Mouse (Mus musculus) MEL (cell line): Measurements from ENCODE around the gene Lefty1. TPM values are rescaled to one million over a fixed set of nuclear protein-coding genes. Genes with fewer than 3 reads are reported as not detected.

Experiments used
- DNase-seq: peaks from one replicate; pipeline ENCODE4 v3.0.0; 2011; ENCODE audit warnings: low read depth, low spot score
- H3K27ac ChIP-seq: 2 replicates; pipeline ENCODE4 v1.5.1; 2012; ENCODE audit warnings: low read depth, mild to moderate bottlenecking, control low read depth, low read length, moderate library complexity; ENCODE audit not compliant: control insufficient read depth
- H3K27me3 ChIP-seq, 2 experiments: fragments of 150-350 bp in 1 of 2; sonication (generic) in 1 of 2; 2 replicates each; pipeline ENCODE4 v1.6.1; 2012; ENCODE audit warnings: low read length in 2 of 2, mild to moderate bottlenecking in 2 of 2, improper control_type of control experiment in 1 of 2, moderate library complexity in 1 of 2; ENCODE audit not compliant: insufficient read depth in 2 of 2, control insufficient read depth in 1 of 2
- H3K36me3 ChIP-seq, 2 experiments: 2 replicates each; pipeline ENCODE4 v1.6.1; 2012 to 2014; ENCODE audit warnings: low read length in 2 of 2, improper control_type of control experiment in 1 of 2, inconsistent platforms in 1 of 2, mild to moderate bottlenecking in 1 of 2; ENCODE audit not compliant: insufficient read depth in 2 of 2, control insufficient read depth in 1 of 2
- H3K4me1 ChIP-seq, 2 experiments: fragments of 150-350 bp in 1 of 2; sonication (generic) in 1 of 2; 2 replicates each; pipeline ENCODE4 v1.6.1; 2012; ENCODE audit warnings: low read length in 2 of 2, improper control_type of control experiment in 1 of 2, mild to moderate bottlenecking in 1 of 2; ENCODE audit not compliant: insufficient read depth in 2 of 2, control insufficient read depth in 1 of 2
- H3K4me3 ChIP-seq, 2 experiments: fragments of 150-350 bp in 1 of 2; sonication (generic) in 1 of 2; 2 replicates each; pipeline ENCODE4 v1.5.1; 2012; ENCODE audit warnings: low read depth in 2 of 2, low read length in 2 of 2, mild to moderate bottlenecking in 2 of 2, moderate library complexity in 2 of 2, control low read depth in 1 of 2, improper control_type of control experiment in 1 of 2; ENCODE audit not compliant: control insufficient read depth in 1 of 2, insufficient read depth in 1 of 2
- H3K79me2 ChIP-seq: 2 replicates; pipeline ENCODE4 v1.6.1; 2012; ENCODE audit warnings: mild to moderate bottlenecking, low read length, moderate library complexity; ENCODE audit not compliant: control insufficient read depth, poor library complexity, insufficient read depth
- H3K9ac ChIP-seq: 2 replicates; pipeline ENCODE4 v1.6.1; 2012; ENCODE audit warnings: low read depth, mild to moderate bottlenecking, control low read depth, low read length, moderate library complexity; ENCODE audit not compliant: control insufficient read depth, poor library complexity, severe bottlenecking
- H3K9me3 ChIP-seq: fragments of 150-350 bp; sonication (generic); replicated peaks from 2 replicates; pipeline ENCODE4 v1.6.1; 2012; ENCODE audit warnings: mild to moderate bottlenecking, low read length, improper control_type of control experiment, moderate library complexity; ENCODE audit not compliant: insufficient read depth
- BHLHE40 ChIP-seq: IDR thresholded peaks from 2 replicates; pipeline ENCODE4 v1.6.1; 2012; ENCODE audit warnings: low read depth, mild to moderate bottlenecking, inconsistent platforms, low read length, improper control_type of control experiment, borderline replicate concordance
- CHD1 ChIP-seq: IDR thresholded peaks from 2 replicates; pipeline ENCODE4 v1.6.1; 2012; ENCODE audit warnings: low read depth, mild to moderate bottlenecking, inconsistent platforms, low read length, improper control_type of control experiment
- CHD2 ChIP-seq: IDR thresholded peaks from 2 replicates; pipeline ENCODE4 v1.6.1; 2011; ENCODE audit warnings: low read length, improper control_type of control experiment
- CTCF ChIP-seq, 3 experiments: IDR thresholded peaks in 2 of 3; conservative IDR thresholded peaks in 1 of 3; 2 replicates each; pipeline ENCODE4 v1.5.1; 2011 to 2012; ENCODE audit warnings: low read length in 3 of 3, low read depth in 2 of 3, mild to moderate bottlenecking in 2 of 3, improper control_type of control experiment in 1 of 3, inconsistent platforms in 1 of 3, mixed read lengths in 1 of 3, moderate library complexity in 1 of 3; ENCODE audit not compliant: control insufficient read depth in 1 of 3, insufficient read depth in 1 of 3, poor library complexity in 1 of 3, severe bottlenecking in 1 of 3
- E2F4 ChIP-seq: IDR thresholded peaks from 2 replicates; pipeline ENCODE4 v1.6.1; 2011; ENCODE audit warnings: low read depth, low read length, improper control_type of control experiment, borderline replicate concordance
- ELF1 ChIP-seq: IDR thresholded peaks from 2 replicates; pipeline ENCODE4 v1.6.1; 2014; ENCODE audit warnings: low read depth, mild to moderate bottlenecking, inconsistent platforms, low read length, improper control_type of control experiment, moderate library complexity
- EP300 ChIP-seq, 2 experiments: IDR thresholded peaks; 2 replicates each; pipeline ENCODE4 v1.6.1; 2011; ENCODE audit warnings: improper control_type of control experiment in 2 of 2, low read length in 2 of 2, low read depth in 1 of 2, mild to moderate bottlenecking in 1 of 2
- ETS1 ChIP-seq: IDR thresholded peaks from 2 replicates; pipeline ENCODE4 v1.6.1; 2012; ENCODE audit warnings: low read depth, mild to moderate bottlenecking, inconsistent platforms, low read length, improper control_type of control experiment, moderate library complexity
- GATA1 ChIP-seq: IDR thresholded peaks from 2 replicates; pipeline ENCODE4 v1.6.1; 2011; ENCODE audit warnings: low read depth, low read length, improper control_type of control experiment
- HCFC1 ChIP-seq: IDR thresholded peaks from 2 replicates; pipeline ENCODE4 v1.6.1; 2012; ENCODE audit warnings: low read depth, mild to moderate bottlenecking, inconsistent platforms, low read length, improper control_type of control experiment, moderate library complexity
- JUND ChIP-seq: IDR thresholded peaks from 2 replicates; pipeline ENCODE4 v1.6.1; 2011; ENCODE audit warnings: low read depth, mild to moderate bottlenecking, improper control_type of control experiment, low read length
- MAFK ChIP-seq: IDR thresholded peaks from 2 replicates; pipeline ENCODE4 v1.6.1; 2011; ENCODE audit warnings: low read depth, mild to moderate bottlenecking, low read length, improper control_type of control experiment, borderline replicate concordance
- MAX ChIP-seq: IDR thresholded peaks from 2 replicates; pipeline ENCODE4 v1.6.1; 2011; ENCODE audit warnings: low read length, improper control_type of control experiment
- MAZ ChIP-seq: IDR thresholded peaks from 2 replicates; pipeline ENCODE4 v1.6.1; 2012; ENCODE audit warnings: low read depth, mild to moderate bottlenecking, inconsistent platforms, low read length, improper control_type of control experiment
- MEF2A ChIP-seq: IDR thresholded peaks from 2 replicates; pipeline ENCODE4 v1.6.1; 2014; ENCODE audit warnings: low read depth, mild to moderate bottlenecking, inconsistent platforms, low read length, improper control_type of control experiment; ENCODE audit not compliant: poor library complexity, insufficient replicate concordance, severe bottlenecking; ENCODE audit errors: extremely low read depth
- MXI1 ChIP-seq: IDR thresholded peaks from 2 replicates; pipeline ENCODE4 v1.6.1; 2011; ENCODE audit warnings: mild to moderate bottlenecking, low read depth, low read length, improper control_type of control experiment
- MYB ChIP-seq: IDR thresholded peaks from 2 replicates; pipeline ENCODE4 v1.6.1; 2011; ENCODE audit warnings: mild to moderate bottlenecking, low read depth, low read length, improper control_type of control experiment
- MYC ChIP-seq: IDR thresholded peaks from 2 replicates; pipeline ENCODE4 v1.6.1; 2011; ENCODE audit warnings: low read depth, mild to moderate bottlenecking, low read length, improper control_type of control experiment, moderate library complexity
- NELFE ChIP-seq: IDR thresholded peaks from 2 replicates; pipeline ENCODE4 v1.6.1; 2011; ENCODE audit warnings: low read depth, low read length, improper control_type of control experiment
- NRF1 ChIP-seq: IDR thresholded peaks from 2 replicates; pipeline ENCODE4 v1.6.1; 2014; ENCODE audit warnings: low read depth, mild to moderate bottlenecking, inconsistent platforms, low read length, improper control_type of control experiment, moderate library complexity; ENCODE audit not compliant: poor library complexity, insufficient read depth, severe bottlenecking
- POLR2A ChIP-seq, 2 experiments: IDR thresholded peaks; 2 replicates each; pipeline ENCODE4 v1.6.1; 2011 to 2012; ENCODE audit warnings: low read length in 2 of 2, mild to moderate bottlenecking in 2 of 2, control low read depth in 1 of 2, improper control_type of control experiment in 1 of 2, low read depth in 1 of 2, moderate library complexity in 1 of 2; ENCODE audit not compliant: control insufficient read depth in 1 of 2, insufficient read depth in 1 of 2, poor library complexity in 1 of 2
- POLR2AphosphoS2 ChIP-seq: IDR thresholded peaks from 2 replicates; pipeline ENCODE4 v1.6.1; 2011; ENCODE audit warnings: low read length, improper control_type of control experiment
- POLR2AphosphoS5 ChIP-seq: IDR thresholded peaks from 2 replicates; pipeline ENCODE4 v1.6.1; 2012; ENCODE audit warnings: low read depth, borderline replicate concordance, mild to moderate bottlenecking, inconsistent platforms, low read length, moderate library complexity, mixed read lengths
- RAD21 ChIP-seq: IDR thresholded peaks from 2 replicates; pipeline ENCODE4 v1.6.1; 2011; ENCODE audit warnings: mild to moderate bottlenecking, low read depth, low read length, improper control_type of control experiment
- RCOR1 ChIP-seq: IDR thresholded peaks from 2 replicates; pipeline ENCODE4 v1.6.1; 2012; ENCODE audit warnings: low read depth, mild to moderate bottlenecking, inconsistent platforms, low read length, improper control_type of control experiment
- SIN3A ChIP-seq: IDR thresholded peaks from 2 replicates; pipeline ENCODE4 v1.6.1; 2012; ENCODE audit warnings: low read length, improper control_type of control experiment, inconsistent platforms
- SMC3 ChIP-seq: IDR thresholded peaks from 2 replicates; pipeline ENCODE4 v1.6.1; 2011; ENCODE audit warnings: low read depth, low read length, improper control_type of control experiment
- TAL1 ChIP-seq: IDR thresholded peaks from 2 replicates; pipeline ENCODE4 v1.6.1; 2012; ENCODE audit warnings: mild to moderate bottlenecking, inconsistent platforms, low read length, moderate library complexity, mixed read lengths
- TBP ChIP-seq: IDR thresholded peaks from 2 replicates; pipeline ENCODE4 v1.8.0; 2011; ENCODE audit warnings: low read depth, low read length, improper control_type of control experiment
- TCF12 ChIP-seq: IDR thresholded peaks from 2 replicates; pipeline ENCODE4 v1.6.1; 2014; ENCODE audit warnings: low read depth, mild to moderate bottlenecking, inconsistent platforms, low read length, improper control_type of control experiment, moderate library complexity
- UBTF ChIP-seq: IDR thresholded peaks from 2 replicates; pipeline ENCODE4 v1.6.1; 2012; ENCODE audit warnings: low read depth, mild to moderate bottlenecking, inconsistent platforms, low read length, improper control_type of control experiment, moderate library complexity, borderline replicate concordance; ENCODE audit not compliant: insufficient read depth
- USF1 ChIP-seq: IDR thresholded peaks from 2 replicates; pipeline ENCODE4 v1.6.1; 2014; ENCODE audit warnings: low read depth, mild to moderate bottlenecking, inconsistent platforms, low read length, improper control_type of control experiment, moderate library complexity
- USF2 ChIP-seq, 2 experiments: IDR thresholded peaks; 2 replicates each; pipeline ENCODE4 v1.6.1; 2011 to 2012; ENCODE audit warnings: improper control_type of control experiment in 2 of 2, low read length in 2 of 2, borderline replicate concordance in 1 of 2, inconsistent platforms in 1 of 2, low read depth in 1 of 2, mild to moderate bottlenecking in 1 of 2; ENCODE audit not compliant: insufficient read depth in 1 of 2
- ZC3H11A ChIP-seq: IDR thresholded peaks from 2 replicates; pipeline ENCODE4 v1.6.1; 2012; ENCODE audit warnings: low read depth, mild to moderate bottlenecking, inconsistent platforms, low read length, improper control_type of control experiment
- ZMIZ1 ChIP-seq: IDR thresholded peaks from 2 replicates; pipeline ENCODE4 v1.6.1; 2012; ENCODE audit warnings: low read depth, mild to moderate bottlenecking, inconsistent platforms, low read length, improper control_type of control experiment, moderate library complexity
- ZNF384 ChIP-seq: IDR thresholded peaks from 2 replicates; pipeline ENCODE4 v1.6.1; 2012; ENCODE audit warnings: low read depth, mild to moderate bottlenecking, inconsistent platforms, low read length, improper control_type of control experiment
- polyA plus RNA-seq, 2 experiments: library from polyadenylated mRNA; stranded (reverse) in 1 of 2; unstranded in 1 of 2; fragments of >175 nt in 1 of 2; fragments of >200 nt in 1 of 2; gene quantifications; 2 replicates each; pipeline versions ENCODE4 v1.2.1 to v1.2.4; 2012; ENCODE audit warnings: low replicate concordance in 2 of 2, low read depth in 1 of 2; ENCODE audit not compliant: insufficient read length in 2 of 2, insufficient read depth in 1 of 2, missing spikeins in 1 of 2
- total RNA-seq: library from RNA; depleted of rRNA; stranded (reverse); fragments of 300-350 nt; gene quantifications from 2 replicates; pipeline ENCODE4 v1.2.3, GENCODE M21; 2012

Lefty1 gene
- total and polyA plus RNA-seq, 3 experiments, result 5.1 to 6.4 TPM; not detected in 1

DNA sequence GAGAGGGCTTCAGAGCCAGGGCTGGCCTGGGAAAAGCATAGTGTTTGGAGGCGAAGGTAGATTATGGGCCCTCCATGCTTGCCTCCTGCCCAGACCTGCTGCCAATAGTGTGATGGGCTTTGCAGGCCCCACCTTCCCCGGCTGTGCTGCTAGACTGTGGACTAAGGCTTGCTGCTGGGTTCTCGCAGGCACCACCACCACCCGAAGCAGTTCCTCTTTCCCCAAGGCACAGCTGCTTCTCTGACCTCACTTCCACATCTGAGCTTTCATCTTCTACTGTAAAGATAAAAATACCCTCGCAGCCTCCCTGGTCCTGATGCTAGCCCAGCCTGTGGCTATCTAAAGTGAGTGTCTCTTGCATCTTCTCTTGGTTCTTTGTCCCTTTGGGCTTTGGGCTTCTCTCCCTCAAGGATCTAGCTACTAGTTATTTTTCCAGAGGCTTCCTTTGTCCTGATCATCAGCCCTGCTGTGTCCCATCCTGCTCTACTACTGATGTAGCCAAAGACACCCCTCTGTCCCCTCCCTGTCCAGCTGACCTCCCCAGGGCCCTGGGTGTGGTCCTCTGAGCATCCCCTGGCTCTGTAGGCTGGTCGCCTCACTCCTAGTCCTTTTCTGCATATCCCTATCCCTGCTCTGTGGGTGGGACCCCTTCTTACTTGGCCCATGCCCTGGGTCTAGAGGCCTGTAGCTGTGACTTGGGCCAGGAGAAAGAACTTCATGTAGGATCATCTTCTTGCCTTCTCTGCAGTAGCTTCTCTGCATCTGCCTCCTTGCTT is 12.4 kb upstream of the Lefty1 start:
- Histone ChIP-seq H3K79me2 (no peaks in the 10 kb centered on the region), H3K9ac (peak overlapping the region; percentile 31), H3K27me3 (no peaks in the 10 kb centered on the region), H3K36me3 (peaks cover 0 to 5% of the 10 kb centered on the region in 2 experiments; a peak in 2 of 4 replicates), H3K4me3 (no peak overlapping the region), H3K9me3 (no peaks in the 10 kb centered on the region), H3K27ac (peak overlapping the region; percentile 48; the same call in 1 of the 2 replicates), H3K4me1 (peaks cover 0 to 7% of the 10 kb centered on the region in 2 experiments; a peak in 2 of 4 replicates)
- DNase-seq, result peak; percentile 86
- TF ChIP-seq MAZ (no peak), HCFC1 (0 out of 2 replicates have a peak, but pooled peaks have one; percentile 13), RAD21 (no peak), CHD1 (no peak), MYC (no peak), UBTF (no peak), EP300 (IDR thresholded peaks at IDR 0.05; ENCODE audit: low read depth in 1 of 2, low read length in 2 of 2) (peak; percentile 16 to 53; a peak in 1 of 4 replicates), TBP (peak; percentile 72; the same call in 1 of the 2 replicates), TAL1 (no peak), MAFK (no peak), POLR2A (IDR thresholded peaks at IDR 0.05; ENCODE audit: control insufficient read depth in 1 of 2, insufficient read depth in 1 of 2, low read depth in 1 of 2, low read length in 2 of 2, poor library complexity in 1 of 2) (no peak), ETS1 (peak; percentile 94), SMC3 (no peak), MEF2A (no peak), SIN3A (peak; percentile 47; the same call in 1 of the 2 replicates), CTCF (IDR thresholded peaks at IDR 0.05 in 2 of 3, conservative IDR thresholded peaks at IDR 0.05 in 1 of 3; ENCODE audit: control insufficient read depth in 1 of 3, insufficient read depth in 1 of 3, low read depth in 2 of 3, low read length in 3 of 3, poor library complexity in 1 of 3, severe bottlenecking in 1 of 3) (no peak), ZMIZ1 (no peak), ELF1 (no peak), CHD2 (no peak), MXI1 (no peak), USF2 (IDR thresholded peaks at IDR 0.05; ENCODE audit: borderline replicate concordance in 1 of 2, insufficient read depth in 1 of 2, low read depth in 1 of 2, low read length in 2 of 2) (no peak), ZC3H11A (no peak), ZNF384 (no peak), BHLHE40 (no peak), MYB (no peak), GATA1 (peak; percentile 65), POLR2AphosphoS2 (no peak), TCF12 (peak; percentile 59), MAX (no peak), USF1 (no peak), POLR2AphosphoS5 (no peak), RCOR1 (peak; percentile 56), JUND (no peak), NELFE (no peak), E2F4 (no peak), NRF1 (no peak)
